Mouse (Mus musculus) left cerebral cortex, postnatal 36 days (tissue): Measurements from ENCODE around the gene B2m. TPM values are rescaled to one million over a fixed set of nuclear protein-coding genes. Genes with fewer than 3 reads are reported as not detected.

Source experiments
- DNase-seq, 2 experiments: peaks; one replicate each; pipeline ENCODE4 v3.0.0; 2021 to 2022; ENCODE audit warnings: low spot score in 2 of 2, mixed read lengths in 1 of 2
- intact Hi-C: fragments of 180-260 bp; cut with DNase I; formaldehyde crosslinking; loops from one replicate; pipeline ENCODE4 v1.15.1; 2025
- total RNA-seq, 2 experiments: library from RNA; stranded (reverse); gene quantifications; 2 replicates each; pipeline ENCODE4 v1.2.3; 2021

B2m gene
- total RNA-seq, 2 experiments from 2014 or later = 108 to 111 TPM

- intact Hi-C loops = no loop called here
- DNase-seq = no peak
Measured at GRCm38 (mm10) chr2:122180051-122180822, 32.8 kb downstream of the B2m start.

- intact Hi-C loops = no loop called here
- no peak for DNase-seq
Measured at GRCm38 (mm10) chr2:122185086-122185485, 37.6 kb downstream of the B2m start.

GRCm38 (mm10) chr2:122186106-122186505 lies 38.6 kb downstream of the B2m start, which contains the start of the genes Patl2 and Terb2:
Gene Patl2, minus strand, starts transcription at chr2:122186189.
Gene Terb2, plus strand, starts transcription at chr2:122186272.
- DNase-seq = no peak
- intact Hi-C loops = no loop called here

GRCm38 (mm10) chr2:122186751-122187150 lies 39.3 kb downstream of the B2m start:
- intact Hi-C loops = no loop called here
- DNase-seq = no peak

- intact Hi-C loops = loop anchor here (5.0 to 10.0 kb wide), 4 partner anchors 110 to 433 kb away; no protein-coding TSS in a partner anchor
- DNase-seq = no peak
Measured at GRCm38 (mm10) chr2:122191849-122192248, 44.4 kb downstream of the B2m start.

- DNase-seq = peak in 1 of 2 experiments; percentile 4
- intact Hi-C loops = loop anchor here (2.0 to 10.0 kb wide), 5 partner anchors 50 to 430 kb away; no protein-coding TSS in a partner anchor
Measured at GRCm38 (mm10) chr2:122194509-122194929, 47.0 kb downstream of the B2m start.

- intact Hi-C loops = no loop called here
- DNase-seq = no peak
Measured at GRCm38 (mm10) chr2:122201501-122201900, 54.0 kb downstream of the B2m start.

Other genes starting within 250 kb of the B2m start
- 10 to 100 TPM; 37.6 to 38.1 TPM for gene Ctdspl2, start 191.7 kb upstream of the B2m start, total RNA-seq
- under 1 TPM in 1 of 2 experiments, not detected in 1; 0.27 TPM for gene Mageb3, start 191.6 kb upstream of the B2m start, total RNA-seq
- 10 to 100 TPM; 17.7 to 19.6 TPM for gene Eif3j1, start 119.1 kb upstream of the B2m start, total RNA-seq
- gene Spg11, start 29.3 kb upstream of the B2m start, total RNA-seq = 10 to 100 TPM; 14.4 to 16.4 TPM
- gene Trim69, start 13.0 kb downstream of the B2m start, total RNA-seq = not detected
- not detected for gene Patl2, start 38.5 kb downstream of the B2m start, total RNA-seq
- not detected for gene Terb2, start 38.6 kb downstream of the B2m start, total RNA-seq
- 10 to 100 TPM; 16.6 to 20.0 TPM for gene Sord, start 87.1 kb downstream of the B2m start, total RNA-seq
- gene Duox2, start 150.8 kb downstream of the B2m start, total RNA-seq = not detected
- gene Duoxa2, start 151.2 kb downstream of the B2m start, total RNA-seq = not detected
- gene Duoxa1, start 166.0 kb downstream of the B2m start, total RNA-seq = not detected
- under 1 TPM in 1 of 2 experiments, not detected in 1; 0.05 TPM for gene Duox1, start 168.0 kb downstream of the B2m start, total RNA-seq
- 10 to 100 TPM; 68.3 to 76.2 TPM for gene Shf, start 221.5 kb downstream of the B2m start, total RNA-seq